Mouse (Mus musculus) ES-E14 (cell line): ENCODE data around the gene Hist1h3g. TPM values are rescaled to one million over a fixed set of nuclear protein-coding genes. Genes with fewer than 3 reads are reported as not detected.
A peak's percentile ranks its signal among the peaks of the same experiment; 100 is the strongest.
"Not testable (repeated sequence)": the region's sequence is repeated elsewhere in the genome, so short reads cannot be mapped to it uniquely, and the experiment has no call there.

Source experiments
- DNase-seq: peaks from one replicate; pipeline ENCODE4 v3.0.0-alpha.2; 2013; ENCODE audit warnings: low read depth, low spot score
- H3K27ac ChIP-seq: 2 replicates; pipeline ENCODE4 v1.5.1; 2012; ENCODE audit warnings: low read depth, mild to moderate bottlenecking, low read length, moderate library complexity, mixed read lengths; ENCODE audit not compliant: poor library complexity, insufficient read depth, severe bottlenecking
- H3K36me3 ChIP-seq: 2 replicates; pipeline ENCODE4 v1.6.1; 2012; ENCODE audit warnings: mild to moderate bottlenecking, low read length, moderate library complexity, mixed read lengths; ENCODE audit not compliant: control insufficient read depth, poor library complexity, insufficient read depth, severe bottlenecking
- H3K4me1 ChIP-seq, 2 experiments: fragments of 150-350 bp in 1 of 2; sonication (generic) in 1 of 2; 2 replicates each; pipeline ENCODE4 v1.6.1; 2012; ENCODE audit warnings: low read length in 2 of 2, mild to moderate bottlenecking in 1 of 2, mixed read lengths in 1 of 2; ENCODE audit not compliant: control insufficient read depth in 2 of 2, insufficient read depth in 2 of 2, poor library complexity in 1 of 2
- H3K4me3 ChIP-seq, 2 experiments: fragments of 150-350 bp in 1 of 2; sonication (generic) in 1 of 2; 2 replicates each; pipeline ENCODE4 v1.5.1; 2012; ENCODE audit warnings: low read length in 2 of 2, low read depth in 1 of 2, mild to moderate bottlenecking in 1 of 2, mixed read lengths in 1 of 2; ENCODE audit not compliant: insufficient read depth in 1 of 2, poor library complexity in 1 of 2, severe bottlenecking in 1 of 2
- H3K9ac ChIP-seq: 2 replicates; pipeline ENCODE4 v1.6.1; 2012; ENCODE audit warnings: low read depth, mild to moderate bottlenecking, low read length, mixed read lengths; ENCODE audit not compliant: poor library complexity, insufficient read depth, severe bottlenecking
- H3K9me3 ChIP-seq: fragments of 150-350 bp; sonication (generic); 2 replicates; pipeline ENCODE4 v1.6.1; 2012; ENCODE audit warnings: low read depth, mild to moderate bottlenecking, low read length; ENCODE audit not compliant: control insufficient read depth, insufficient read depth
- CHD2 ChIP-seq: IDR thresholded peaks from 2 replicates; pipeline ENCODE4 v1.6.1; 2014; ENCODE audit warnings: mild to moderate bottlenecking, low read depth, low read length, inconsistent platforms
- HCFC1 ChIP-seq: IDR thresholded peaks from 2 replicates; pipeline ENCODE4 v1.6.1; 2012; ENCODE audit warnings: low read length, inconsistent platforms, borderline replicate concordance; ENCODE audit not compliant: insufficient read depth
- MAFK ChIP-seq: IDR thresholded peaks from 2 replicates; pipeline ENCODE4 v1.6.1; 2014; ENCODE audit warnings: mild to moderate bottlenecking, low read depth, low read length, inconsistent platforms; ENCODE audit not compliant: insufficient read depth
- ZC3H11A ChIP-seq: IDR thresholded peaks from 2 replicates; pipeline ENCODE4 v1.6.1; 2012; ENCODE audit warnings: low read depth, mild to moderate bottlenecking, inconsistent platforms, low read length, borderline replicate concordance
- ZNF384 ChIP-seq: IDR thresholded peaks from 2 replicates; pipeline ENCODE4 v1.6.1; 2012; ENCODE audit warnings: low read depth, low read length, inconsistent platforms
- in situ Hi-C, 2 experiments: fragments of 600-800 bp; cut with MboI; formaldehyde crosslinking; loops; one replicate each; pipeline ENCODE4 v1.15.1; 2025; ENCODE audit warnings: low sequenced_read_pairs in 2 of 2, inconsistent platforms in 1 of 2; ENCODE audit not compliant: unreplicated experiment in 2 of 2
- total RNA-seq: library from RNA; depleted of rRNA; stranded (reverse); fragments of 300-350 nt; gene quantifications from 2 replicates; pipeline ENCODE4 v1.2.3, GENCODE M21; 2012

Gene Hist1h3g
- total RNA-seq, 1 experiment = 621 TPM

GRCm38 (mm10) chr13:23541497-23541896 lies 6.3 kb downstream of the Hist1h3g start:
- no peak for DNase-seq
- in situ Hi-C loops = loop anchor here in 1 of 2 experiments (25.0 kb wide), 1 partner anchor 1504 kb away; the partner anchor contains the start of genes Hist1h2ag, Hist1h2ah, Hist1h2bj and Hist1h2bk
- Histone ChIP-seq H3K4me3 (no peak overlapping the region), H3K36me3 (no peaks in the 10 kb centered on the region), H3K4me1 (no peaks in the 10 kb centered on the region; a peak in 1 of 4 replicates), H3K9me3 (no peaks in the 10 kb centered on the region), H3K27ac (no peak overlapping the region), H3K9ac (no peak overlapping the region)
- TF ChIP-seq ZNF384 (0 out of 2 replicates have a peak, but pooled peaks have one; percentile 38), ZC3H11A (no peak), CHD2 (no peak), HCFC1 (no peak), MAFK (no peak)

GRCm38 (mm10) chr13:23542225-23542980 lies 7.2 kb downstream of the Hist1h3g start:
- Histone ChIP-seq H3K27ac (peak overlapping the region; percentile 49; the same call in 1 of the 2 replicates), H3K4me3 (peak overlapping the region; percentile 45 to 71), H3K9ac (peak overlapping the region; percentile 42)
- H3K36me3 ChIP-seq, H3K4me1 ChIP-seq, DNase-seq, H3K9me3 ChIP-seq: not testable (repeated sequence)
- in situ Hi-C loops = loop anchor here in 1 of 2 experiments (25.0 kb wide), 1 partner anchor 1505 kb away; the partner anchor contains the start of genes Hist1h2ag, Hist1h2ah, Hist1h2bj and Hist1h2bk

GRCm38 (mm10) chr13:23542999-23543607 lies 7.9 kb downstream of the Hist1h3g start, which contains the start of gene Hist1h2bh:
Gene Hist1h2bh, minus strand, starts transcription at chr13:23543392.
- Histone ChIP-seq H3K9ac (peak within 1 kb of the TSS; percentile 65), H3K4me3 (peak within 1 kb of the TSS; percentile 70 to 71), H3K27ac (peak within 1 kb of the TSS; percentile 76; the same call in 1 of the 2 replicates)
- H3K4me1 ChIP-seq, H3K9me3 ChIP-seq, H3K36me3 ChIP-seq, DNase-seq: not testable (repeated sequence)
- in situ Hi-C loops = loop anchor here in 1 of 2 experiments (25.0 kb wide), 1 partner anchor 1506 kb away; the partner anchor contains the start of genes Hist1h2ag, Hist1h2ah, Hist1h2bj and Hist1h2bk

DNA sequence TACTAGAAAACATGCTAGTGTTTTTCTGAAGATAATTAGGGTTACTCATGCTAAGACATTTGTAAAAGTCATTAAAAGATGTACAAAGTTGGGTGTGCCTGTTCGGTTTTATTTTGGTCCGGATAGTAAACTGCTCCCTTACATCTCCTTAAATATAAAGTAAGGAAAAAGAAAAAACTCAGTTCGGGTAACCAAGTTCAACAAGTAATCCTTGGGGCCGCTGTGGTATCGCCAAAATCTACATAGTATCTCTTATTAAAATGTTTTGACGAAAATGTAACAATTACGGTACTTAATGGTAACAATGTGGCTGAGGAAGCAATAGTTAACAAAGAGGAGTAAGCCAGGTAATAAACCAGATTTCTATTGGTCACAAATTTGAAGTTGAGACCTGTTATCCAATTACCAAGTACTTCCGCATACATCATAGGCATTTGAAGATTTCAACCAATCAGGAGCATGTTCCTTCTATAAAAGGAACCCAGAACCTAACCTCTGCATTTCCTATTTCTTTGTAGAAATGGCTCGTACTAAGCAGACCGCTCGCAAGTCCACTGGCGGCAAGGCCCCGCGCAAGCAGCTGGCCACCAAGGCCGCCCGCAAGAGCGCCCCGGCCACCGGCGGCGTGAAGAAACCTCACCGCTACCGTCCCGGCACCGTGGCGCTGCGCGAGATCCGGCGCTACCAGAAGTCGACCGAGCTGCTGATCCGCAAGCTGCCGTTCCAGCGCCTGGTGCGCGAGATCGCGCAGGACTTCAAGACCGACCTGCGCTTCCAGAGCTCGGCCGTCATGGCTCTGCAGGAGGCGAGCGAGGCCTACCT lies 9.0 kb downstream of the Hist1h3g start, which contains the start of gene Hist1h3f:
TSS of gene Hist1h3f (plus strand) at position 88 of the 822 bp plus-strand sequence.
- peak; percentile 49; the same call in 1 of the 2 replicates for TF ChIP-seq HCFC1
- TF ChIP-seq CHD2 = peak; percentile 91
- no peak for TF ChIP-seq MAFK
- in situ Hi-C loops = loop anchor here in 1 of 2 experiments (25.0 kb wide), 1 partner anchor 1507 kb away; the partner anchor contains the start of genes Hist1h2ag, Hist1h2ah, Hist1h2bj and Hist1h2bk
- no peaks in the 10 kb centered on the region for H3K9me3 ChIP-seq
- peak within 1 kb of the TSS; percentile 86 for H3K27ac ChIP-seq
- H3K9ac ChIP-seq = peak within 1 kb of the TSS; percentile 75
- H3K4me3 ChIP-seq = peak within 1 kb of the TSS; percentile 70 to 73
- no peaks in the 10 kb centered on the region; a peak in 1 of 4 replicates for H3K4me1 ChIP-seq
- no peaks in the 10 kb centered on the region for H3K36me3 ChIP-seq
- DNase-seq = peak; percentile 90

GRCm38 (mm10) chr13:23544787-23545120 lies 9.5 kb downstream of the Hist1h3g start:
- Histone ChIP-seq H3K27ac (peak overlapping the region; percentile 86), H3K9ac (peak overlapping the region; percentile 74), H3K4me3 (peak overlapping the region; percentile 60 to 73)
- H3K9me3 ChIP-seq, H3K36me3 ChIP-seq, H3K4me1 ChIP-seq, DNase-seq: not testable (repeated sequence)
- in situ Hi-C loops = loop anchor here in 1 of 2 experiments (25.0 kb wide), 1 partner anchor 1507 kb away; the partner anchor contains the start of genes Hist1h2ag, Hist1h2ah, Hist1h2bj and Hist1h2bk
